ENCODE assay signal across 8 mouse cellular contexts in genomic region chr1:58585373-58586170, GRCm38 (mm10). TPM values are rescaled to one million over a fixed set of nuclear protein-coding genes. Genes with fewer than 3 reads are reported as not detected.
DNase-seq lines count a peak whose midpoint lies in the region; ATAC-seq and TF ChIP-seq lines count a peak whose summit lies in the region.

No protein-coding gene starts in this region.

- peak overlapping the region; percentile 80 for H3K4me2 ChIP-seq in intestine, embryonic 15.5 days (replicated peaks)
- peak overlapping the region; percentile 56 for H3K4me2 ChIP-seq in lung, embryonic 16.5 days (ENCODE audit: low read depth, low read length)

- WGBS in intestine, embryonic 15.5 days, result 3% methylated on average over 36 of the region's 36 CpGs
- 3% methylated on average over 36 of the region's 36 CpGs for WGBS in lung, embryonic 16.5 days
- 4% methylated on average over 35 of the region's 36 CpGs for WGBS in spleen, adult 2 months

- H3K4me3 ChIP-seq in intestine, embryonic 15.5 days (replicated peaks), result peak overlapping the region; percentile 79
- peak overlapping the region; percentile 59 for H3K4me3 ChIP-seq in lung, embryonic 16.5 days (ENCODE audit: low read length)
- H3K4me3 ChIP-seq in spleen, adult 2 months (ENCODE audit: extremely low read depth, insufficient read depth, insufficient read length), result peak overlapping the region; percentile 77

- H3K9me3 ChIP-seq in intestine, embryonic 15.5 days, result no peaks in the 10 kb centered on the region
- no peaks in the 10 kb centered on the region for H3K9me3 ChIP-seq in lung, embryonic 16.5 days (ENCODE audit: control insufficient read depth, low read length)

- H3K4me1 ChIP-seq in intestine, embryonic 15.5 days (replicated peaks), result peaks cover 6% of the 10 kb centered on the region
- H3K4me1 ChIP-seq in lung, embryonic 16.5 days (replicated peaks; ENCODE audit: control insufficient read depth, insufficient read depth, low read length), result peaks cover 9% of the 10 kb centered on the region; the same call in 1 of the 2 replicates
- H3K4me1 ChIP-seq in spleen, adult 2 months (ENCODE audit: control insufficient read depth, insufficient read depth, insufficient read length), result peaks cover 2% of the 10 kb centered on the region; the same call in 1 of the 2 replicates

- H3K27ac ChIP-seq in intestine, embryonic 15.5 days, result peak overlapping the region; percentile 48; the same call in 1 of the 2 replicates
- H3K27ac ChIP-seq in lung, embryonic 16.5 days (ENCODE audit: low read length), result no peak overlapping the region
- no peak overlapping the region for H3K27ac ChIP-seq in spleen, adult 2 months (ENCODE audit: insufficient read depth, low read length)

- no peak for TF ChIP-seq CTCF in spleen, adult 2 months (IDR thresholded peaks at IDR 0.05; ENCODE audit: extremely low read depth, insufficient read depth, insufficient read length, insufficient replicate concordance)

- H3K27me3 ChIP-seq in intestine, embryonic 15.5 days (replicated peaks), result no peaks in the 10 kb centered on the region
- H3K27me3 ChIP-seq in lung, embryonic 16.5 days (ENCODE audit: control insufficient read depth, insufficient read depth, low read depth, low read length), result no peaks in the 10 kb centered on the region
- H3K27me3 ChIP-seq in spleen, adult 2 months (ENCODE audit: control insufficient read depth, insufficient read depth, low read length), result no peaks in the 10 kb centered on the region

- peak overlapping the region; percentile 87 for H3K9ac ChIP-seq in intestine, embryonic 15.5 days
- peak overlapping the region; percentile 89 for H3K9ac ChIP-seq in lung, embryonic 16.5 days (ENCODE audit: low read length)

- TF ChIP-seq POLR2A in spleen, adult 2 months (IDR thresholded peaks at IDR 0.05; ENCODE audit: low read depth, low read length), result no peak

- ATAC-seq in erythroblast, adult 5-6 weeks (replicated peaks; ENCODE audit: low FRiP score, poor library complexity, severe bottlenecking), result peak; percentile 8; the same call in 1 of the 2 replicates
- peak; percentile 78 for ATAC-seq in intestine, embryonic 15.5 days
- ATAC-seq in lung, embryonic 16.5 days (ENCODE audit: low read depth), result peak; percentile 63

- no peaks in the 10 kb centered on the region for H3K36me3 ChIP-seq in intestine, embryonic 15.5 days
- H3K36me3 ChIP-seq in lung, embryonic 16.5 days (ENCODE audit: control insufficient read depth, insufficient read depth, low read length), result no peaks in the 10 kb centered on the region
- no peaks in the 10 kb centered on the region for H3K36me3 ChIP-seq in spleen, adult 2 months (ENCODE audit: control insufficient read depth, insufficient read depth, low read length)

- peak; percentile 23 for DNase-seq in adrenal gland, postnatal 10 days
- DNase-seq in adrenal gland, postnatal 25 days, result no peak
- DNase-seq in ovary, postnatal 14 days (ENCODE audit: low spot score), result peak; percentile 4
- no peak for DNase-seq in ovary, adult 18-20 months (ENCODE audit: low spot score)
- peak in 1 of 2 experiments; percentile 31 for DNase-seq in spleen, adult 2 months (ENCODE audit: low read depth in 1 of 2, low spot score in 2 of 2)

RNA-seq across cellular contexts. Expression of gene Fam126b, which starts 0.6 kb away (rescaled TPM):
- 10 to 100 TPM; 39.3 to 45.0 TPM for total RNA-seq in adrenal gland, postnatal 10 days (2021)
- total RNA-seq in adrenal gland, postnatal 25 days (2021), result 23.8 and 31.4 TPM in 2 replicates
- 3.8 and 5.4 TPM in 2 replicates for total RNA-seq in erythroblast, adult 5-6 weeks (2015; ENCODE audit: low replicate concordance)
- 4.7 and 4.9 TPM in 2 replicates for total RNA-seq in erythroblast, adult 5-6 weeks (2017; ENCODE audit: low replicate concordance)
- 7.8 and 8.2 TPM in 2 replicates for polyA plus RNA-seq in intestine, embryonic 15.5 days (2015; fragmentation: Nextera tagmentation; extraction: Ambion mirVana)
- 7.2 and 8.7 TPM in 2 replicates for polyA plus RNA-seq in lung, embryonic 16.5 days (2015; fragmentation: Nextera tagmentation; extraction: Ambion mirVana)
- 0.67 TPM in 2 replicates for polyA plus RNA-seq in spleen, adult 2 months (2012; rRNA removed)

RNA-seq across cellular contexts. Expression of gene Ndufb3, which starts 0.6 kb away (rescaled TPM):
- total RNA-seq in adrenal gland, postnatal 10 days (2021), result 100 to 1,000 TPM; 236 to 243 TPM
- 123 and 131 TPM in 2 replicates for total RNA-seq in adrenal gland, postnatal 25 days (2021)
- 42.4 and 43.4 TPM in 2 replicates for total RNA-seq in erythroblast, adult 5-6 weeks (2015; ENCODE audit: low replicate concordance)
- total RNA-seq in erythroblast, adult 5-6 weeks (2017; ENCODE audit: low replicate concordance), result 8.7 and 18.5 TPM in 2 replicates
- polyA plus RNA-seq in intestine, embryonic 15.5 days (2015; fragmentation: Nextera tagmentation; extraction: Ambion mirVana), result 201 and 204 TPM in 2 replicates
- 176 and 178 TPM in 2 replicates for polyA plus RNA-seq in lung, embryonic 16.5 days (2015; fragmentation: Nextera tagmentation; extraction: Ambion mirVana)
- 13.8 and 13.9 TPM in 2 replicates for polyA plus RNA-seq in spleen, adult 2 months (2012; rRNA removed)

Comparison
In these comparisons a context has a peak if more than half of its experiments do, and no peak if none do; other contexts are left out.
1. DNase-seq: peak in adrenal gland, postnatal 10 days (single experiment) and ovary, postnatal 14 days (single experiment); none in adrenal gland, postnatal 25 days (single experiment) and ovary, adult 18-20 months (single experiment).
2. ATAC-seq: peak in every context shown above with its lines; median percentile 78 in intestine, embryonic 15.5 days; 63 in lung, embryonic 16.5 days; 8 in erythroblast, adult 5-6 weeks.
3. Peak in every context shown above with its lines, with median percentiles within 50 percentile points of each other: H3K4me3 ChIP-seq.